Mouse (Mus musculus) thymus, postnatal 0 days (tissue): ENCODE results near the gene Hnrnpdl. TPM values are rescaled to one million over a fixed set of nuclear protein-coding genes. Genes with fewer than 3 reads are reported as not detected.

Experiments
- DNase-seq: peaks from one replicate; pipeline ENCODE4 v3.0.0-alpha.2; 2015; ENCODE audit warnings: low spot score
- polyA plus RNA-seq: library from polyadenylated mRNA; unstranded; fragments of >200 nt; fragmentation: Nextera tagmentation; extraction: Ambion mirVana; gene quantifications from 2 replicates; pipeline ENCODE4 v1.2.1, GENCODE M21; 2015

Hnrnpdl gene
- 101 and 125 TPM in 2 replicates for polyA plus RNA-seq

- DNase-seq = peak; percentile 96
Measured at GRCm38 (mm10) chr5:100039602-100040142, at the start of gene Hnrnpdl, which contains the start of gene Enoph1. TSS of gene Hnrnpdl (minus strand) at chr5:100039664. TSS of gene Enoph1 (plus strand) at chr5:100039985.

- no peak for DNase-seq
Measured at GRCm38 (mm10) chr5:100085097-100085496, 45.6 kb upstream of the Hnrnpdl start.

GRCm38 (mm10) chr5:100083953-100084562 is 44.6 kb upstream of the Hnrnpdl start:
- no peak for DNase-seq

- peak; percentile 59 for DNase-seq
Measured at GRCm38 (mm10) chr5:100082006-100082405, 42.5 kb upstream of the Hnrnpdl start.

- DNase-seq = no peak
Measured at GRCm38 (mm10) chr5:100079931-100080275, 40.4 kb upstream of the Hnrnpdl start.

- peak; percentile 9 for DNase-seq
Measured at GRCm38 (mm10) chr5:100079040-100079930, 39.8 kb upstream of the Hnrnpdl start.

- DNase-seq = peak; percentile 18
Measured at GRCm38 (mm10) chr5:100074571-100074970, 35.1 kb upstream of the Hnrnpdl start.

- DNase-seq = no peak
Measured at GRCm38 (mm10) chr5:100072557-100072956, 33.1 kb upstream of the Hnrnpdl start.

GRCm38 (mm10) chr5:100071541-100071940 is 32.1 kb upstream of the Hnrnpdl start:
- no peak for DNase-seq

- peak; percentile 79 for DNase-seq
Measured at GRCm38 (mm10) chr5:100070255-100070654, 30.8 kb upstream of the Hnrnpdl start.

- no peak for DNase-seq
Measured at GRCm38 (mm10) chr5:100069526-100069925, 30.1 kb upstream of the Hnrnpdl start.

GRCm38 (mm10) chr5:100067579-100067978 is 28.1 kb upstream of the Hnrnpdl start:
- DNase-seq = no peak

- no peak for DNase-seq
Measured at GRCm38 (mm10) chr5:100060876-100061275, 21.4 kb upstream of the Hnrnpdl start.

GRCm38 (mm10) chr5:100059326-100059725 is 19.9 kb upstream of the Hnrnpdl start:
- DNase-seq = no peak

GRCm38 (mm10) chr5:100058729-100059128 is 19.3 kb upstream of the Hnrnpdl start:
- DNase-seq = no peak

GRCm38 (mm10) chr5:100057461-100058209 is 18.2 kb upstream of the Hnrnpdl start:
- DNase-seq = no peak

GRCm38 (mm10) chr5:100055866-100056369 is 16.5 kb upstream of the Hnrnpdl start:
- no peak for DNase-seq

GRCm38 (mm10) chr5:100054807-100055547 is 15.5 kb upstream of the Hnrnpdl start:
- no peak for DNase-seq

GRCm38 (mm10) chr5:100052728-100053127 is 13.3 kb upstream of the Hnrnpdl start:
- DNase-seq = no peak

- no peak for DNase-seq
Measured at GRCm38 (mm10) chr5:100049904-100050303, 10.4 kb upstream of the Hnrnpdl start.

- no peak for DNase-seq
Measured at GRCm38 (mm10) chr5:100047871-100048270, 8.4 kb upstream of the Hnrnpdl start.
